ENCODE assay signal across 8 mouse cellular contexts in genomic region chr8:128487966-128488931, GRCm38 (mm10).
DNase-seq lines count a peak whose midpoint lies in the region; ATAC-seq lines count a peak whose summit lies in the region.

No protein-coding gene starts in this region.

- H3K36me3 ChIP-seq in midbrain, embryonic 14.5 days (ENCODE audit: control insufficient read depth, insufficient read depth, low read length): peaks cover 10% of the 10 kb centered on the region; the same call in 1 of the 2 replicates
- no peaks in the 10 kb centered on the region; the same call in none of the 2 replicates for H3K36me3 ChIP-seq in midbrain, embryonic 16.5 days (ENCODE audit: control insufficient read depth, insufficient read depth, low read length)
- 0 out of 2 replicates have a peak, but pooled peaks cover 5% of the 10 kb centered on the region for H3K36me3 ChIP-seq in embryonic facial prominence, embryonic 14.5 days (ENCODE audit: control insufficient read depth, insufficient read depth, low read length)

- no peak overlapping the region for H3K4me3 ChIP-seq in midbrain, embryonic 14.5 days (replicated peaks; ENCODE audit: low read depth, low read length)
- no peak overlapping the region for H3K4me3 ChIP-seq in midbrain, embryonic 16.5 days (ENCODE audit: low read depth, low read length)
- H3K4me3 ChIP-seq in embryonic facial prominence, embryonic 14.5 days (ENCODE audit: low read depth, low read length): no peak overlapping the region

- no peaks in the 10 kb centered on the region for H3K27me3 ChIP-seq in midbrain, embryonic 14.5 days (ENCODE audit: control insufficient read depth, insufficient read depth, low read length)
- no peaks in the 10 kb centered on the region for H3K27me3 ChIP-seq in midbrain, embryonic 16.5 days (ENCODE audit: control insufficient read depth, insufficient read depth, low read depth, low read length)
- no peaks in the 10 kb centered on the region for H3K27me3 ChIP-seq in embryonic facial prominence, embryonic 14.5 days (replicated peaks; ENCODE audit: control insufficient read depth, insufficient read depth, low read length)

- H3K27ac ChIP-seq in midbrain, embryonic 14.5 days (replicated peaks; ENCODE audit: low read depth, low read length): no peak overlapping the region
- H3K27ac ChIP-seq in midbrain, embryonic 16.5 days (ENCODE audit: low read length): no peak overlapping the region
- no peak overlapping the region for H3K27ac ChIP-seq in embryonic facial prominence, embryonic 14.5 days (replicated peaks; ENCODE audit: low read depth, low read length)

- WGBS in midbrain, embryonic 14.5 days: 20% methylated on average over 10 of the region's 10 CpGs
- 21% methylated on average over 10 of the region's 10 CpGs for WGBS in midbrain, embryonic 16.5 days
- WGBS in embryonic facial prominence, embryonic 14.5 days: 31% methylated on average over 10 of the region's 10 CpGs

- peaks cover 7% of the 10 kb centered on the region for H3K4me1 ChIP-seq in midbrain, embryonic 14.5 days (ENCODE audit: control insufficient read depth, insufficient read depth, low read length)
- H3K4me1 ChIP-seq in midbrain, embryonic 16.5 days (ENCODE audit: control insufficient read depth, insufficient read depth, low read length): no peaks in the 10 kb centered on the region
- peaks cover 7% of the 10 kb centered on the region; the same call in 1 of the 2 replicates for H3K4me1 ChIP-seq in embryonic facial prominence, embryonic 14.5 days (ENCODE audit: control insufficient read depth, insufficient read depth, low read length)

- H3K4me2 ChIP-seq in midbrain, embryonic 14.5 days (ENCODE audit: low read length): no peak overlapping the region
- no peak overlapping the region for H3K4me2 ChIP-seq in midbrain, embryonic 16.5 days (ENCODE audit: low read length)
- no peak overlapping the region for H3K4me2 ChIP-seq in embryonic facial prominence, embryonic 14.5 days (ENCODE audit: low read depth, low read length)

- H3K9me3 ChIP-seq in midbrain, embryonic 14.5 days (ENCODE audit: control insufficient read depth, low read length): no peaks in the 10 kb centered on the region
- H3K9me3 ChIP-seq in midbrain, embryonic 16.5 days (replicated peaks; ENCODE audit: control insufficient read depth, low read length, poor library complexity, severe bottlenecking): no peaks in the 10 kb centered on the region
- no peaks in the 10 kb centered on the region for H3K9me3 ChIP-seq in embryonic facial prominence, embryonic 14.5 days (ENCODE audit: control insufficient read depth, low read length)

- no peak overlapping the region for H3K9ac ChIP-seq in midbrain, embryonic 14.5 days (replicated peaks; ENCODE audit: low read length)
- H3K9ac ChIP-seq in midbrain, embryonic 16.5 days (ENCODE audit: low read depth, low read length): no peak overlapping the region
- H3K9ac ChIP-seq in embryonic facial prominence, embryonic 14.5 days (ENCODE audit: low read depth, low read length): no peak overlapping the region

- ATAC-seq in midbrain, embryonic 14.5 days (ENCODE audit: low FRiP score, low TSS enrichment): no peak
- ATAC-seq in midbrain, embryonic 16.5 days: no peak
- ATAC-seq in embryonic facial prominence, embryonic 14.5 days (ENCODE audit: low read depth): no peak

- peak; percentile 34 for DNase-seq in midbrain, embryonic 14.5 days
- peak; percentile 67 for DNase-seq in embryonic facial prominence, embryonic 14.5 days (ENCODE audit: low spot score)
- peak; percentile 57 to 77 for DNase-seq in kidney, postnatal 25 days
- peak; percentile 47 for DNase-seq in mesoderm, embryonic 11.5 days (ENCODE audit: low read depth, low spot score)
- DNase-seq in right cerebral cortex, postnatal 36 days (ENCODE audit: low spot score in 2 of 2): no peak
- DNase-seq in gastrocnemius, postnatal 25 days: no peak
- no peak for DNase-seq in frontal cortex, postnatal 36 days (ENCODE audit: low spot score in 2 of 2)

Comparison
In these comparisons a context has a peak if more than half of its experiments do, and no peak if none do; other contexts are left out.
1. DNase-seq: peak in midbrain, embryonic 14.5 days (single experiment), embryonic facial prominence, embryonic 14.5 days (single experiment), kidney, postnatal 25 days (2 of 2) and mesoderm, embryonic 11.5 days (single experiment); none in right cerebral cortex, postnatal 36 days (0 of 2), gastrocnemius, postnatal 25 days (single experiment) and frontal cortex, postnatal 36 days (0 of 2).